Mouse (Mus musculus) leukemia stem cell, adult 10-12 weeks (primary cell): ENCODE results near the gene Olfr676. TPM values are rescaled to one million over a fixed set of nuclear protein-coding genes. Genes with fewer than 3 reads are reported as not detected.

Experiments used
- polyA plus RNA-seq: library from polyadenylated mRNA; stranded (reverse); fragments of >175 nt; gene quantifications from 2 replicates; pipeline ENCODE4 v1.2.3, GENCODE M21; 2012; ENCODE audit warnings: low replicate concordance

Olfr676 gene
- not detected in 2 replicates for polyA plus RNA-seq

DNA sequence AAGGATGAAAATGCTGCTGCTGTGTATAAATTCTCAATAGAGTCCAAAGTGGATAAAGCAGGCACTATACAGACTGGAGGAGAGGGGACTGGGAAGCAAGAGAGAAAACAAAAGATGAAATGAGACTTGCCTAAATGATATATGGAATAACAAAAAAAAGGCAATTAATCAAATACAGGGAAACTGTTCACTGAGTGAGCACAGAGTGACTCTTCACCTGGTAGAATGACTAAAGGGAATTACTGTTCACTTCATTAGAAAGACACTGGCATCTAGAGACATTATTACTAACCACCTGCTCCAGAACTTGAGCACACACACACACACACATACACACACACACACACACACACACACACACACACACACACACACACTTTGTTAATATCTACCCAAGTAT, at the start of gene Olfr676:
Gene Olfr676 (plus strand): TSS at position 301 of the 400 bp plus-strand sequence.

DNA sequence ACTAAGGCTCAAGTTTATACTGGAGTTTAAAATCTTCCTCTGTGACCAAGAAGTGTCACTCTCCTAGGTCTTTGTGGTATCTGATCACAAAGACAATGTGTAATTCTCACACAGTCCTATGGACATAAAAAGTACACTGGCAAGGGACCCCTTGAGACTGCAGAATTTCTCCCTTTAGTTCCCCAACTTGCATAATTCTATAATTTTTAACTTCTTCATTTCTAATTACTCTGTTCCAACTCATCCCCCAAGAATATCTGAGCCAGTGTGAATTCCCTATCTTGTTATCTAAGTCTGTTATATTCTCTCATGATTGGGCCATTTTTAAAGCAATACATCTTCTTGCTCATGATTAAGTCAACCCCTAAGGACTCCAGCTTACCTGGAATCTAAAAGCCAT, 30.6 kb upstream of the Olfr676 start, which contains the start of gene Olfr672:
Gene Olfr672 (minus strand): TSS at position 101 of the 400 bp plus-strand sequence.

DNA sequence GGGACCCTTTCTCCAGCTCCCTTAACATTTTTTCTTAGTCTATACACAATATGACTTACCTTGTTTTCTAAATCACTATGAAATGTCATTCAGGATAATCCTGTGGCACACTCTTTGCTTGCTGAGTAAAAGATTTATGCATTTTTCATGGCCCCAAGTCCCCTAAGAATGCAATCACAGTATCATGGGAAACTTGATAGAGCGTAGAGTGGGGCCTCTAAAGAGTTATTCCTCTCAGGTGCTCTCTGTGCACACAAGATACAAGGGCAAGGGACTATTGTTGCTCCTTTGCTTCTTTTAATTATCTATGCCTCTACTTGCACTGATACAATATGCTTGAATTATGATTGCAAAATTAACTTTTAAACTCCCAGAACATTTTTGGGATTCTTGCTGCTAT, 4.1 kb upstream of the Olfr676 start, which contains the start of gene Olfr675:
Gene Olfr675 (minus strand): TSS at position 101 of the 400 bp plus-strand sequence.

DNA sequence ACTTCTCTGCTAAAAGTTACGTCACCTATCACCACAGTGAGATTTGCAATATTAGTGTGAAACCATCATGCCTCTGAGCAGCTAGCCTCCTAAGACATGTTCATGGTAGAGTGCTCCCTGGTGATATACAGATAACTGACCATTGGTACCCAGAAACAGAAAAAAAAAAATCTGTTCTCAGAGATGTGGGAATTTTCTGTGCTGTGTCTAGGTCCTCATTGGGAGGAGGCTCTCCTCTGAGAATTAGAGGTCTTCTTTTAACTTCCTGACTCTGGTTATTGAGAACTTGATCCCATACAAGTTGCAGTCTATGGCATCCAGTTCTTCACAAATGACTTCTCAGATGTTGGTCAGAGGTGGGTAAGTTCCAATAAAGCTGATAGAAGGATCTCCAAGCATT, 31.7 kb downstream of the Olfr676 start, which contains the start of gene Olfr678:
Gene Olfr678 (plus strand): TSS at position 301 of the 400 bp plus-strand sequence.

DNA sequence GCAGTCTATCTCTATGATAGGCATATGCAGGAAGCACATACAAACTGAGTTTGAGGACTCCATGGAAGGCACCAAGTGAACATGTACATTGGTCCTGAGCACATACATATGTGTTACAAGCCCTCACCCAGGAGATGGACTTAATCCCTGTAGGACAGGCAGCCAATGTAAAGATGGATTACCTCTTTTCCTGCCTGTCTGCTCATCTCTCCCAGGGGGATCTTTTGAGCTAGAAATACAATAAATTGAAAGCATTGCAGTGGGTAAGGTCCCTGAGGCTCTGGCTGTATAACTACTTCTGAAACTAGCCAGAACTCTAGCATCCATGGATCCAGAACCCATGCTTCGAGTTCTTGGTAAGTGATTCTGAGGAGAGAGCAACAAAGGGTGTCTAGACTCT, 48.4 kb downstream of the Olfr676 start, which contains the start of gene Olfr679:
Gene Olfr679 (plus strand): TSS at position 301 of the 400 bp plus-strand sequence.

Other genes starting within 250 kb of the Olfr676 start
- gene Usp17lb, start 190.1 kb upstream of the Olfr676 start, polyA plus RNA-seq = not detected in 2 replicates
- gene Usp17la, start 175.7 kb upstream of the Olfr676 start, polyA plus RNA-seq = not detected in 2 replicates
- not detected in 2 replicates for gene Olfr665, start 154.7 kb upstream of the Olfr676 start, polyA plus RNA-seq
- gene Olfr666, start 136.7 kb upstream of the Olfr676 start, polyA plus RNA-seq = not detected in 2 replicates
- gene Olfr667, start 111.2 kb upstream of the Olfr676 start, polyA plus RNA-seq = 0.19 TPM in 1 of 2 replicates, not detected in the other
- gene Olfr668, start 104.6 kb upstream of the Olfr676 start, polyA plus RNA-seq = not detected in 2 replicates
- not detected in 2 replicates for gene Olfr669, start 98.5 kb upstream of the Olfr676 start, polyA plus RNA-seq
- not detected in 2 replicates for gene Olfr670, start 70.1 kb upstream of the Olfr676 start, polyA plus RNA-seq
- gene Olfr671, start 53.6 kb upstream of the Olfr676 start, polyA plus RNA-seq = 0.12 TPM in 1 of 2 replicates, not detected in the other
- not detected in 2 replicates for gene Olfr672, start 30.7 kb upstream of the Olfr676 start, polyA plus RNA-seq
- gene Olfr675, start 4.2 kb upstream of the Olfr676 start, polyA plus RNA-seq = not detected in 2 replicates
- gene Olfr677, start 18.7 kb downstream of the Olfr676 start, polyA plus RNA-seq = not detected in 2 replicates
- not detected in 2 replicates for gene Olfr678, start 31.8 kb downstream of the Olfr676 start, polyA plus RNA-seq
- not detected in 2 replicates for gene Olfr679, start 48.5 kb downstream of the Olfr676 start, polyA plus RNA-seq
- gene Olfr680-ps1, start 60.1 kb downstream of the Olfr676 start, polyA plus RNA-seq = not detected in 2 replicates
- not detected in 2 replicates for gene Olfr681, start 84.1 kb downstream of the Olfr676 start, polyA plus RNA-seq
- gene Olfr683, start 114.3 kb downstream of the Olfr676 start, polyA plus RNA-seq = 0.26 TPM in 1 of 2 replicates, not detected in the other
- not detected in 2 replicates for gene Olfr684, start 131.0 kb downstream of the Olfr676 start, polyA plus RNA-seq
- gene Olfr685, start 153.3 kb downstream of the Olfr676 start, polyA plus RNA-seq = not detected in 2 replicates
- gene Olfr686, start 174.8 kb downstream of the Olfr676 start, polyA plus RNA-seq = not detected in 2 replicates